Mouse (Mus musculus) MEL (cell line): ENCODE data around the gene Olfml3. TPM values are rescaled to one million over a fixed set of nuclear protein-coding genes. Genes with fewer than 3 reads are reported as not detected.
A peak's percentile ranks its signal among the peaks of the same experiment; 100 is the strongest.

Source experiments
- DNase-seq: peaks from one replicate; pipeline ENCODE4 v3.0.0; 2011; ENCODE audit warnings: low read depth, low spot score
- H3K27ac ChIP-seq: 2 replicates; pipeline ENCODE4 v1.5.1; 2012; ENCODE audit warnings: low read depth, mild to moderate bottlenecking, control low read depth, low read length, moderate library complexity; ENCODE audit not compliant: control insufficient read depth
- H3K27me3 ChIP-seq, 2 experiments: fragments of 150-350 bp in 1 of 2; sonication (generic) in 1 of 2; 2 replicates each; pipeline ENCODE4 v1.6.1; 2012; ENCODE audit warnings: low read length in 2 of 2, mild to moderate bottlenecking in 2 of 2, improper control_type of control experiment in 1 of 2, moderate library complexity in 1 of 2; ENCODE audit not compliant: insufficient read depth in 2 of 2, control insufficient read depth in 1 of 2
- H3K36me3 ChIP-seq, 2 experiments: 2 replicates each; pipeline ENCODE4 v1.6.1; 2012 to 2014; ENCODE audit warnings: low read length in 2 of 2, improper control_type of control experiment in 1 of 2, inconsistent platforms in 1 of 2, mild to moderate bottlenecking in 1 of 2; ENCODE audit not compliant: insufficient read depth in 2 of 2, control insufficient read depth in 1 of 2
- H3K4me1 ChIP-seq, 2 experiments: fragments of 150-350 bp in 1 of 2; sonication (generic) in 1 of 2; 2 replicates each; pipeline ENCODE4 v1.6.1; 2012; ENCODE audit warnings: low read length in 2 of 2, improper control_type of control experiment in 1 of 2, mild to moderate bottlenecking in 1 of 2; ENCODE audit not compliant: insufficient read depth in 2 of 2, control insufficient read depth in 1 of 2
- H3K4me3 ChIP-seq, 2 experiments: fragments of 150-350 bp in 1 of 2; sonication (generic) in 1 of 2; 2 replicates each; pipeline ENCODE4 v1.5.1; 2012; ENCODE audit warnings: low read depth in 2 of 2, low read length in 2 of 2, mild to moderate bottlenecking in 2 of 2, moderate library complexity in 2 of 2, control low read depth in 1 of 2, improper control_type of control experiment in 1 of 2; ENCODE audit not compliant: control insufficient read depth in 1 of 2, insufficient read depth in 1 of 2
- H3K79me2 ChIP-seq: 2 replicates; pipeline ENCODE4 v1.6.1; 2012; ENCODE audit warnings: mild to moderate bottlenecking, low read length, moderate library complexity; ENCODE audit not compliant: control insufficient read depth, poor library complexity, insufficient read depth
- H3K9ac ChIP-seq: 2 replicates; pipeline ENCODE4 v1.6.1; 2012; ENCODE audit warnings: low read depth, mild to moderate bottlenecking, control low read depth, low read length, moderate library complexity; ENCODE audit not compliant: control insufficient read depth, poor library complexity, severe bottlenecking
- H3K9me3 ChIP-seq: fragments of 150-350 bp; sonication (generic); replicated peaks from 2 replicates; pipeline ENCODE4 v1.6.1; 2012; ENCODE audit warnings: mild to moderate bottlenecking, low read length, improper control_type of control experiment, moderate library complexity; ENCODE audit not compliant: insufficient read depth
- BHLHE40 ChIP-seq: IDR thresholded peaks from 2 replicates; pipeline ENCODE4 v1.6.1; 2012; ENCODE audit warnings: low read depth, mild to moderate bottlenecking, inconsistent platforms, low read length, improper control_type of control experiment, borderline replicate concordance
- CHD1 ChIP-seq: IDR thresholded peaks from 2 replicates; pipeline ENCODE4 v1.6.1; 2012; ENCODE audit warnings: low read depth, mild to moderate bottlenecking, inconsistent platforms, low read length, improper control_type of control experiment
- CHD2 ChIP-seq: IDR thresholded peaks from 2 replicates; pipeline ENCODE4 v1.6.1; 2011; ENCODE audit warnings: low read length, improper control_type of control experiment
- ELF1 ChIP-seq: IDR thresholded peaks from 2 replicates; pipeline ENCODE4 v1.6.1; 2014; ENCODE audit warnings: low read depth, mild to moderate bottlenecking, inconsistent platforms, low read length, improper control_type of control experiment, moderate library complexity
- ETS1 ChIP-seq: IDR thresholded peaks from 2 replicates; pipeline ENCODE4 v1.6.1; 2012; ENCODE audit warnings: low read depth, mild to moderate bottlenecking, inconsistent platforms, low read length, improper control_type of control experiment, moderate library complexity
- GABPA ChIP-seq: IDR thresholded peaks from 2 replicates; pipeline ENCODE4 v1.6.1; 2012; ENCODE audit warnings: low read depth, mild to moderate bottlenecking, inconsistent platforms, low read length, improper control_type of control experiment, moderate library complexity
- GATA1 ChIP-seq: IDR thresholded peaks from 2 replicates; pipeline ENCODE4 v1.6.1; 2011; ENCODE audit warnings: low read depth, low read length, improper control_type of control experiment
- KAT2A ChIP-seq: conservative IDR thresholded peaks from 2 replicates; pipeline ENCODE4 v1.6.1; 2012; ENCODE audit warnings: low read depth, low read length, improper control_type of control experiment, inconsistent platforms
- MAFK ChIP-seq: IDR thresholded peaks from 2 replicates; pipeline ENCODE4 v1.6.1; 2011; ENCODE audit warnings: low read depth, mild to moderate bottlenecking, low read length, improper control_type of control experiment, borderline replicate concordance
- MAX ChIP-seq: IDR thresholded peaks from 2 replicates; pipeline ENCODE4 v1.6.1; 2011; ENCODE audit warnings: low read length, improper control_type of control experiment
- MEF2A ChIP-seq: IDR thresholded peaks from 2 replicates; pipeline ENCODE4 v1.6.1; 2014; ENCODE audit warnings: low read depth, mild to moderate bottlenecking, inconsistent platforms, low read length, improper control_type of control experiment; ENCODE audit not compliant: poor library complexity, insufficient replicate concordance, severe bottlenecking; ENCODE audit errors: extremely low read depth
- NRF1 ChIP-seq: IDR thresholded peaks from 2 replicates; pipeline ENCODE4 v1.6.1; 2014; ENCODE audit warnings: low read depth, mild to moderate bottlenecking, inconsistent platforms, low read length, improper control_type of control experiment, moderate library complexity; ENCODE audit not compliant: poor library complexity, insufficient read depth, severe bottlenecking
- POLR2A ChIP-seq, 2 experiments: IDR thresholded peaks; 2 replicates each; pipeline ENCODE4 v1.6.1; 2011 to 2012; ENCODE audit warnings: low read length in 2 of 2, mild to moderate bottlenecking in 2 of 2, control low read depth in 1 of 2, improper control_type of control experiment in 1 of 2, low read depth in 1 of 2, moderate library complexity in 1 of 2; ENCODE audit not compliant: control insufficient read depth in 1 of 2, insufficient read depth in 1 of 2, poor library complexity in 1 of 2
- POLR2AphosphoS2 ChIP-seq: IDR thresholded peaks from 2 replicates; pipeline ENCODE4 v1.6.1; 2011; ENCODE audit warnings: low read length, improper control_type of control experiment
- RCOR1 ChIP-seq: IDR thresholded peaks from 2 replicates; pipeline ENCODE4 v1.6.1; 2012; ENCODE audit warnings: low read depth, mild to moderate bottlenecking, inconsistent platforms, low read length, improper control_type of control experiment
- SIN3A ChIP-seq: IDR thresholded peaks from 2 replicates; pipeline ENCODE4 v1.6.1; 2012; ENCODE audit warnings: low read length, improper control_type of control experiment, inconsistent platforms
- SMC3 ChIP-seq: IDR thresholded peaks from 2 replicates; pipeline ENCODE4 v1.6.1; 2011; ENCODE audit warnings: low read depth, low read length, improper control_type of control experiment
- TBP ChIP-seq: IDR thresholded peaks from 2 replicates; pipeline ENCODE4 v1.8.0; 2011; ENCODE audit warnings: low read depth, low read length, improper control_type of control experiment
- USF1 ChIP-seq: IDR thresholded peaks from 2 replicates; pipeline ENCODE4 v1.6.1; 2014; ENCODE audit warnings: low read depth, mild to moderate bottlenecking, inconsistent platforms, low read length, improper control_type of control experiment, moderate library complexity
- USF2 ChIP-seq, 2 experiments: IDR thresholded peaks; 2 replicates each; pipeline ENCODE4 v1.6.1; 2011 to 2012; ENCODE audit warnings: improper control_type of control experiment in 2 of 2, low read length in 2 of 2, borderline replicate concordance in 1 of 2, inconsistent platforms in 1 of 2, low read depth in 1 of 2, mild to moderate bottlenecking in 1 of 2; ENCODE audit not compliant: insufficient read depth in 1 of 2
- ZC3H11A ChIP-seq: IDR thresholded peaks from 2 replicates; pipeline ENCODE4 v1.6.1; 2012; ENCODE audit warnings: low read depth, mild to moderate bottlenecking, inconsistent platforms, low read length, improper control_type of control experiment
- ZKSCAN1 ChIP-seq: IDR thresholded peaks from 2 replicates; pipeline ENCODE4 v1.6.1; 2012; ENCODE audit warnings: low read depth, mild to moderate bottlenecking, inconsistent platforms, low read length, improper control_type of control experiment, moderate library complexity
- polyA plus RNA-seq, 2 experiments: library from polyadenylated mRNA; stranded (reverse) in 1 of 2; unstranded in 1 of 2; fragments of >175 nt in 1 of 2; fragments of >200 nt in 1 of 2; gene quantifications; 2 replicates each; pipeline versions ENCODE4 v1.2.1 to v1.2.4; 2012; ENCODE audit warnings: low replicate concordance in 2 of 2, low read depth in 1 of 2; ENCODE audit not compliant: insufficient read length in 2 of 2, insufficient read depth in 1 of 2, missing spikeins in 1 of 2
- total RNA-seq: library from RNA; depleted of rRNA; stranded (reverse); fragments of 300-350 nt; gene quantifications from 2 replicates; pipeline ENCODE4 v1.2.3, GENCODE M21; 2012

The Olfml3 gene
- total and polyA plus RNA-seq, 3 experiments, result 0.08 to 0.18 TPM; not detected in 1

- peak; percentile 27 for DNase-seq
- H3K4me1 ChIP-seq, result no peaks in the 10 kb centered on the region
- no peaks in the 10 kb centered on the region for H3K79me2 ChIP-seq
- TF ChIP-seq POLR2AphosphoS2, result no peak
- TF ChIP-seq TBP, result no peak
- TF ChIP-seq BHLHE40, result no peak
- TF ChIP-seq SMC3, result no peak
- H3K36me3 ChIP-seq, result no peaks in the 10 kb centered on the region
- H3K27me3 ChIP-seq, result no peaks in the 10 kb centered on the region; a peak in 1 of 4 replicates
- no peak overlapping the region for H3K4me3 ChIP-seq
- no peak overlapping the region for H3K9ac ChIP-seq
- H3K27ac ChIP-seq, result no peak overlapping the region
- H3K9me3 ChIP-seq, result no peaks in the 10 kb centered on the region
Measured at GRCm38 (mm10) chr3:103712196-103712595, 25.6 kb downstream of the Olfml3 start.

DNA sequence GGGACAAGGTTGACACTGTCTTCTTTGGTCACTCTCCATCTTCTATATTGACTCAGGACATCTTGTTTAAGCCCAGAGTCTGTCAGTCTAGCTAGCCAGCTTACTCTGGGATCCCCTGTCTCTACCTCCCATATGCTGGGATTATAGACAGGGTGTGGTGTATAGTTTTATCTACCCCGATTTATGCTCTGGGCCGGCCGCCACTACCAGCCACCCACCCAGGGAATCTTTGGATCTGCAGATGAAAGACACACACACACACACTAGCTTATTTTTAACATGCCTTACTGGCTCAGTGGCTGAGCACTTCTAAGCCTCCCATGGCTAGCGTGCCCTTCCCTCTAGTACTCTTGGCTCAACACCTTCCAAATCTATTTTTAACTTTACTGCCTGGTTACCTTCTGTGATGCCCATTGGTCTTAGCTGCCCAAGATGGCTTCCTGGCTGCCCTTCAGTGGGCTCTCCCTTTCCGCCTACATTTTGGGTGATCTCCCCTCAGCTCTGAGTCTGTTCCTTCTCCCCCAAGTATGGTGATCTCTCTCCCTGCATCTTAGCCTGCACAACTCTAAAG is 28.2 kb downstream of the Olfml3 start:
- Histone ChIP-seq H3K27me3 (peaks cover 0 to 3% of the 10 kb centered on the region in 2 experiments; a peak in 3 of 4 replicates), H3K4me3 (no peak overlapping the region), H3K4me1 (no peaks in the 10 kb centered on the region), H3K79me2 (no peaks in the 10 kb centered on the region), H3K27ac (no peak overlapping the region), H3K9me3 (no peaks in the 10 kb centered on the region), H3K36me3 (no peaks in the 10 kb centered on the region), H3K9ac (no peak overlapping the region)
- no peak for DNase-seq
- no peak for TF ChIP-seq POLR2A (IDR thresholded peaks at IDR 0.05; ENCODE audit: control insufficient read depth in 1 of 2, insufficient read depth in 1 of 2, low read depth in 1 of 2, low read length in 2 of 2, poor library complexity in 1 of 2)
- TF ChIP-seq BHLHE40, result no peak
- TF ChIP-seq ELF1, result no peak
- no peak for TF ChIP-seq MAX
- TF ChIP-seq USF1, result no peak
- TF ChIP-seq CHD2, result no peak
- no peak for TF ChIP-seq RCOR1
- TF ChIP-seq GATA1, result no peak

DNA sequence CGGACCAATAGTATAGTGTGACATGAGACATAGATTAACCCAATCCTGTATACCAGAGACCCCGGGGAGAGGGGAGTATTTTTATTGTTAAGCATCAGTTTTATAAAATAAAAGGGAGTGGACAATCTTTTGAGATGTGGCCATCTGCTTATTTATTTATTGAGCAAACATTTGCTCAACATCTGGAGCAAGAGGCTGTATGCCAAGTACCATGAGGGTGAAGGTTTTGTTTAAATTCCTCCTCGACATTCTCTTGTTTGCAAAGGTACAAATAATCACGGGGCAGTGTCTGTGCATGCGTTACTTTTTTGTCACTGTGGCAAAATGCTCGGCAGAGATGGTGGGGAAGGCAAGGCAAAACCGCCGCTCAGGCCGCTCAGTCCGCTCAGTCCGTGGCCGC is 32.4 kb downstream of the Olfml3 start:
- Histone ChIP-seq H3K9ac (no peak overlapping the region), H3K27me3 (peaks cover 3% of the 10 kb centered on the region in 2 experiments), H3K27ac (no peak overlapping the region), H3K36me3 (no peaks in the 10 kb centered on the region), H3K9me3 (no peaks in the 10 kb centered on the region), H3K79me2 (no peaks in the 10 kb centered on the region), H3K4me1 (no peaks in the 10 kb centered on the region), H3K4me3 (no peak overlapping the region)
- no peak for DNase-seq
- TF ChIP-seq CHD2 (no peak), USF2 (IDR thresholded peaks at IDR 0.05; ENCODE audit: borderline replicate concordance in 1 of 2, insufficient read depth in 1 of 2, low read depth in 1 of 2, low read length in 2 of 2) (no peak), GABPA (no peak), CHD1 (no peak), ZKSCAN1 (no peak), MEF2A (no peak), MAFK (no peak), NRF1 (no peak), POLR2AphosphoS2 (no peak), ETS1 (no peak), SIN3A (no peak), USF1 (no peak), KAT2A (no peak), BHLHE40 (no peak), ZC3H11A (no peak), TBP (no peak), MAX (no peak), POLR2A (IDR thresholded peaks at IDR 0.05; ENCODE audit: control insufficient read depth in 1 of 2, insufficient read depth in 1 of 2, low read depth in 1 of 2, low read length in 2 of 2, poor library complexity in 1 of 2) (no peak)
